Mouse (Mus musculus) naive thymus-derived CD4-positive, alpha-beta T cell, adult 2 months (primary cell): ENCODE results near the gene Itprip.

ENCODE experiments used
- DNase-seq: peaks from one replicate; pipeline ENCODE4 v3.0.0-alpha.2; 2011; ENCODE audit warnings: low read depth

The Itprip gene

DNA sequence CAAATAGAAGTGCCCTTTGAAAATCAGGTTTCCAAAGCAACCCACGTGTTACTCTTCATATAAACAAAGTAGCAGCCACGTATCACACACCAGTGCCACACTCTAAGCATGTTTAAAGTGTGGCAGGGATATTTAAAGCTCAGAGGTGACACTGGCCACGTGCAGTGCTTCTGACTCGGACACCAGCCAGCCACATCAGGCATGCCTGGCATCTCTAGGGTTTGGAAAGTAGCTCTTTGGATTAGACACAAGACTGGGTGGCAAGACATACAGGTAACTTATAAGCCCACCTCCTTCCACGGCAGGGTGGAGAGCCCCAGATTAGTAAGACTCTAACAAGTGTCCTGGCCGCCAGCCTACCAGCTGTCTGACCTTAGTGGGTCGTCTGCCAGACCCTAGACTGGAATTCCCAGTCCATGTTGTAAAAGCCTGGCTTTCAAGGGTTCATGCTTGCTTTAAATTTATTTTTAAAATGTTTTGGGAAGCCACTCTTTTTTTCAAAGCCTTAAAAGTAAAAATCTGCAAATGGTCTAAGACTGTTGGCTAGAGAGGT, 33.8 kb downstream of the Itprip start:
- no peak for DNase-seq

DNA sequence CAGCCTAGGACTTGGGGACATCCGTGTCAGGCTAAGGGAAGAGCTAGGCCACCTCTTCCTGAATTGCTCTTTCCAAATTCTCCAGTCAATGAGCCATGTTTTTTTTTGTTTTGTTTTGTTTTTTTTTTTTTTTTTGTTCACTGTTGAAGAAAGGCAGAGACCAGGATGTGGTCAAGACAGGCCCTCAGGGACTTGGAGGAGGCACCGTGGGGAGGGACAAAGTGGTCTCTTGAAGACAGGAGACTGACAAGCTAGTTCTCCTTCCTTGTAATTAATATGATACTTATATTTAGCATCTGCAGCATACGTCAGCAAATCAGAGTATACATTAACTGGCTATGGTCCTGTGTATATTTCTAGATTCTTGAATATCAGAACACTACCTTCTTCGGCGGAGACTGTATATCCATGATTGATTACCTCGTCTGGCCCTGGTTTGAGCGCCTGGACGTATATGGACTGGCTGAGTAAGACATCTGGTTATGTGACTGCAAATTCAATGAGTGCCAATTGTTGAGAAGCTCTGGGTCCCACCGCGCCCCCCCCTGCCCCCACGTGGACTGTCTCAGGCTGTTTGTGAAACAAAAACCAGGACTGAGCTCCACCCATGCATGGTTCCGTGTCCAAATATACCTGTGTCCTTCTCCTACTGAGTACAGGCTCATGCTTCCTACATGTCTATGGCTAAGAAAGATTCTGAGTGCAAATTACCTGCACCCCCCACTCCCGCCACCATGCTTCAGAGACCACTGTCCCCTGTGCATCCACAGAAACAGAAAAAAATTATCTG, 34.6 kb downstream of the Itprip start:
- DNase-seq = no peak

DNA sequence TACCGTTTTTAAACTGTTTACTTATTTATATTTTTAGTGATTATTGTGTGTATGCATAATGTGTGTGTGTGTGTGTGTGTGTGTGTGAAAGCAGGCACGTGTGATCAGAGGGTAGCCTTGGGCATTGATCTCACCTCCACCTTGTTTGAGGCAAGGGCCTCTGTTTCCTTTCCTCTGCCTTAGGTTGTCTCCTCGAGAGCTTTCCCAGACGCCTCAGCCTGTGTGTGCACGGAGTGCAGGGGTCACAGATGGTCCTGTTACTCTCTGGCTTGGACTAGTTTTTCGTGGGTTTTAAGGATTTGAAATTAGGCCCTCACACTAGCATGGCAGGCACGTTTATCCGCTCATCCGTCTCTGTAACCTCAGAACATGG, 36.2 kb downstream of the Itprip start:
- DNase-seq = no peak

DNA sequence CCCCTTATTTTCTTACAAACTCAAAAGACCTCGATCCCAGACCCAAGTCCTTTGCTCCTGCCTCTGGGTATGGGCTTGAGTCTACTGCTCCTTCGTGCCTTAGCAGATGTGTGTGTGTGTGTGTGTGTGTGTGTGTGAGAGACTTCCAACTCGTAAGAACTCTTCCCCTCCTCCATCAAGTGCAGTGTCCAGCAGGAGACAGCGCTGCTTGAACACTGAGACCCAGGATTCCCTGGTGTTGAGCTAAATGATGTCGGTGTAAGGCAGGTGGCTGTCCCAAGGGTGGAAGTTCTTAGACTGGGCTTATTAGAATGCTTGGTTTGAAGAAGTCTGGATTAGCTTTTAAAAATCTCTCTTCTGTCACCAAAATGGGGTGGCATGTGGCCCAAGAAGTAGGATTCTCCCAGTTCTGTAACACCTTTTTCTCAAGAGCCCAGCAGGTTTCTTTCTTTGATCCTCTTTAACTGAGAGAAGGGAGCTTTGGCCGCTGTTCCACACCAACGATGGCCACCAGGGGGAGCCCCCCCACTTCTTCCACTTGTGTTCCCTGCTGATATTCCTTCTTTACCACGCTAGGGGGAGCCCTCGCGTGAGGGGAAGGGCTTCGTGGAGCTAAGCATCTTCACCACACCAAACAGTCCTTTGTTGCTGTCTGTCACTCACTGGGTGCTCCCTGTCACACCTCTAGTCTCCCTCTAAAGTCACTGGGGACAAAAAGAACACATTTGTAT, 36.8 kb downstream of the Itprip start:
- DNase-seq = peak; percentile 98

DNA sequence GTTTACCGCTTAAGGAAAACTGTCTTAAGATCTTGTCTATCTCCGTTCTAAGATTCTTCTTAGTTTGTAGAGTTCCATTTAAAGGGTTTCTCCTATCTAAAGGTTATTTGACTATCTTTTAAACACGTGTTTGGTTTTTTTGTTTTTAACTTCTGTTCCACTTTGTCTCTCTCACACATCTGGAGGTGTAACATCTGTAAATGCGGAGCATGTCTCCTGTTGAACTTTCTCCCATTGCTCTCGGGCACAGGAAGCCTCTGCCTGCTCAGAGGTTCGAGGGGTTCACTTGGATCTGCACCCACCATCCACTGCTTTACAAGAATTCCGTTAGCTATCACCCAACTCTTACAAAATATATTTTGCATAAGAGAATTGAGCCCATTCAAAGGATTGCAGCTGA, 37.6 kb downstream of the Itprip start:
- DNase-seq = no peak

DNA sequence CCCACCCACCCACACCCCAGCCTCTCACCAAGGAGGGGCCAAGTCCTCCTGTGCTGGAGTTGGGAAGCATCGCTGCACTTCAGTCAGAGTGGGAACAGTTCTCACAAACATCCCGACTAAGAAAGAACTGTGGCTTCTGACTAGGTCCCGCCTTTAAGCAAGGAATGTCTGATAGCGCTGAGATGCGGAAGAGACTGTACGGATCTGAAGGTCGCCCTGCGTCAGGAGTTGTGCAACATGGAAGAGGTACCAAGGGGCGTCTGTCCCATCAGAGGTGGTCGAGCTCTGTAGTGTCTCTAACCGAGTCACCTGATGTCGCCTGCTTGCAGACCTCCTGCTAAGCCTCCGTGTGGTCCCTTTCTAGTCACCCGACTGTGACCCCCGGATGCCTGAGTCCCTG, 42.8 kb downstream of the Itprip start:
- DNase-seq = no peak

DNA sequence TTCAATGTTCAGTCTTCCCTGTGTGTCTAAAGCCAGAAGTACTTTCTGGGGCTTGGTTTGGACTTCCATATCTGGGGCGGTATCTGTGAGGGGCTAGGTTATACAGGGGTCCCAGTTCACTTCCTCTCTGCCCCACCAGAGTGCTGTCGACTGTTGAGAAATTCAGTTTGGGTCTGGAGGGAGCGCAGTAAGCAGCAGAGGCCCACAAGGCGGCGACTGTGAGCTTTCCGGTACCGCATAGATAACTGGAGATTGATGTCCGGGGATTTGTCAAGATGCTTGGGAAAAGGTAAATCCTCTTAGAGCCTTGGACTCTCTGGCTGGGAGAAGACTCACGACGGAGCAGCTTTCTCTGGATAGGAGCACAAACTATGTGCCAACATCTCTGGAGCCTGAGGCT, 47.6 kb downstream of the Itprip start:
- no peak for DNase-seq

DNA sequence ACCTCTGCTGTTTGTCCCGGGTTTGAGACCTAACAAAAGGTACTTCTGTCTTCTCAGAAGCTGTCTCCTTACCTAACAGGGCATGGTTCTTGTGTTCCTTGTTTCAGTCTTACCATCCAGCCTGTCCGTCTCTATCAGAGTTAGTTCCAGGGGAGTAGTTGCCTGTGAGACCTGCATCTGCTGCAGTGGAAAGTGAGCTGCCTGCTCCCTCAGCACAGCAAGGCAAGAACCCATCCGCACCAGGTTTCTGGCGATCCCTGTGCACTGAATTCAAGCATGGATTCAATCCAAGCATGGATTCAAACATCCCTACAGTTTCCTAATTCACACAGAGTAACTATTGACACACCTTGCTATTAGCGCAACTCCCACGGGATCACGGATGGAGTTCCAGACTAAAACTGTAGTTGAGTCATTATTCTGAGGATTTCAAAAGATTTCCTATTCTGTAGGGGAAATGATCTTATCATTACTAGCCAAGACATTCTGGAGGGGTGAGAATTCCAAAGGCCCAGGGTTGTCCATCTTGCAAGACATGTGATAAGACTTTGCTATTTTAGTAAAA, 48.9 kb downstream of the Itprip start:
- DNase-seq = no peak

DNA sequence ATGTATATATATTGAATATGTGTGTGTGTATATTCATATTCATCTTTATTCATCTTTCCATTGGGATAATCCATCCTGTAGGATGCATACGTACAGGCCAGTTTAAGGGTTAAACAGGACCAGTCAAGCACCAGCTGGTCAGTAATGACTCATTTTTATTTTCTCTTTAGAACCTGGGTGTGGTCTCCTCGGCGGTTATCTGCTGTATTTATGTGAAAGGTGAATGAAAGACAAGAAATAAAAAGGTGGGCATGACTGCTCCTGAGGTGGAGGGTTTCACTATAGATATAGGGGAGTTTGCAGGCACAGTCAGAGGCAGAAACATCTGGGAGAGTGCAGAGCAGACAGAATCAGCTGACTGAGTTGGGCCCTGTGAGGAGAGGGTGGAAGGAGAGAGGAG, 49.6 kb downstream of the Itprip start:
- no peak for DNase-seq

DNA sequence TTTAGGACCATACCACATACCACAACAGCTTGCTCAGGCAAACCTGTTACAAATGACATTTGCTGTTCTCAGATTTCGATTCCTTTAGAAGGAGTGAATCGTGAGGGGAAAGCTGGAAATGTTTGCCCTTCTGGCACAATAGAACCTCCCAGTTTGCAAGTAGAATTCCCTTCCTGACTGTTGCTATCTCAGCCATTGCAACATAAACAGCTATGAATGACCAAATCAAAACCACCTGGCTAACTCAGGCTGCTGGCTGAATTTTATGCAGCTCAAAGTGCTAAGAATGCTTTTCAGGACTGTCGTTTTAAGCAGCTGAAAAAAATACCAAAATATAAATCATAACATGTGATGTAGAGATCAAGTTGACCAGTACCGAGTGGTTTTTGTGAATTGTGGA, 50.1 kb downstream of the Itprip start:
- no peak for DNase-seq

DNA sequence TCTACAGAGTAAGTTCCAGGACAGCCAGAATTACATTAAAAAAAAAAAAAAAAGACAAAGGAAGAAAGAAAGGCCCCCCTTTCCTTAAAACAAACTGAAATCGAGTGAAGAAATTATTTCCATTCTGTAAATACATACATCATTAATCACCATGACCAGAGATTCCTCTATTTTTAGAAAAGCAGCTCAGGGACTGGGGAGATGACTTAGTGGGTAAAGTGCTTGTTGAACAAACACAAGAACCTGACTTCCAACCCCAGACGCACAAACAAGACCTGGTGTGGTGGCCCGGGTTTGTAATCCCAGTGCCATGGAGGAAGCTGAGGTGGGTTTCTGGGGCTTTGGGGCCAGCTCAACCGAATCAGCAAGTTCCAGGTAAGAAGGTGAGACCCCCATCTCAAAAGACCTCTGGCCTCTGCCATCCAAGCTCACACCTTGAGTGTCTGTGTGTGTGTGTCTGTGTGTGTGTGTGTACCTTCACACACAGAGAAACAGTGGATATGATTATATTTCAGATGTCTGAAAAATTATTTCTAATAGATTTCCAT, 51.4 kb downstream of the Itprip start:
- DNase-seq = no peak

DNA sequence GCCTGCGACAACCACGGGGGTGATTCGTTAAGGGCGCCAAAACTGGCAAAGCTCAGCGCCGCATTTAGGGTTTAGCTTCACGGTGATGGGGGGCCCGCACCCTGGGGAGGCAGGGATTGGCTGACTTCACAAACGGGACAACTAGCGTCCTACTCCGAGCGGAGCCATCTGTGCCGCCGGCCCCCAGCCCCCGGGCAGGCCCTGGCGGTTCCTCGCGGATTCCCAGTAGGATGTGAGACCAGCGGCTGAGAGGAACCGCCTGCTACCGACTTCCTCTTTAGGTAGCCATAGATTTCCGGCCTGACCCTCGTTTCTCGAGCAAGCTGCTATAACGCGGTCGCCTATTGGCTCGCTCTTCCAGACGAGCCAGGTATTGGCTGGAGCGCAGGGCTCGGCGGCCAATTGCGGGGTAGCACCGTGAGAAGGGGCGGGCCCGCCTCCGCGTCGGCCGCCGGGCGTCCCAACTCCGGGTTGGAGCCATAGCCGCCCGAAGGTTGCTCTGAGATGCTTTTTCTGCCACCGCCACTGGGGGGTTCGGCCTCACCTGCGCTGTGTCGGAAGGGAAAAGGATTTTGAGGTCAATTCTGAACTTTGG, 53.6 kb downstream of the Itprip start, which contains the start of gene Gsto2:
Gene Gsto2 (plus strand): TSS at position 182 of the 595 bp plus-strand sequence.
- DNase-seq = peak; percentile 96

DNA sequence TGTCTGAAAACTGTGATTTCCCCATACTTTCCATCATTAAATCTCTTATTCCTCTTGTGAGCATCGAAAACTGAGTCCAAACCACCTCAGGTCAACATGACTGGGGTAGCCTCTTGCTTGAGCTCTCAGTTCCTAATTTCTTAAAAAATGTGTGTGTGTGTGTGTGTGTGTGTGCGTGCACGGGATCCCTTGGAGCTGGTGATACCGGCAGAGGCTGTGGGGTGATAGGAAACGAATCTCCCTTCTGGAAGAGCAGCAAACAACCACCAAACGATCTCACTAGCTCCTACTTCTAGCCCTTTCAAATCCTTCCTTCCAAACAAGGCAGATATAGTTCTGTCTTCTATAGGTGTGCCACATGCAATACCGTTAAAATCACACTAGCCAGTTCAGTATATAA, 54.4 kb downstream of the Itprip start:
- DNase-seq = no peak

DNA sequence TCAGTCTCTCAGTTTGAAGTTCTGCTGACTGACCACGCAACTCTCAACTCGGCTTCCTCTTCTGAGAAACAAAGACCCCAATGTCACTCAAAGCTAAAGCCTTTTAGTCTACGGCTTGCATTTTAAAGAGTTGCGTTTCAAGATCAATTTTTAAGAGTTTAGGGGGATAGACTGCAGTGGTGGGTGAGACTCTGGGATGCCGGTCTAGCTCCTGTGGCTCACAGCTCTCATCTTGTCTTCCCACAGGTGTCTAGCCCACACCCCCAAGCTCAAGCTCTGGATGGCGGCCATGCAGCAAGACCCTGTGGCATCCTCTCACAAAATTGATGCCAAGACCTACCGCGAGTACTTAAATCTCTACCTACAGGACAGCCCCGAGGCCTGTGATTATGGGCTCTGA, 55.0 kb downstream of the Itprip start:
- no peak for DNase-seq

DNA sequence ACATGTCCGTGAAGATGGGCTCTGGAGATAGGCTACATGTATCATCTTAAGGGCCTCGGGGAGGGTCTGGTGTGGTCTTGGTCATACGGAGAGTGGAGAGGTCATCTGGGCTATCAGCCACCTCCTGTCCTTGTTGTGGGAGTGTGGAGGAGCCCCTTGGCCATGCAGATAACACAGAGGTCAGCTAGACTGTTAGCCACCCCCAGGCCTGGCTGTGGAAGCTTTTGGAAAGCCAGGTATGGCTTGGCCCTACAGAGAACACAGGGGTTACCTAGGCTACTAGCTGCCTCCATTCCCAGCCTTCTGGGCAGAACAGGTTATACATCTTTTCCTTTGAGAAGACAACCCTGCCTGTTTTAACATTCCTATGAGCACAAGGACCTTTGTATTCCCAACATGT, 56.5 kb downstream of the Itprip start:
- DNase-seq = no peak

DNA sequence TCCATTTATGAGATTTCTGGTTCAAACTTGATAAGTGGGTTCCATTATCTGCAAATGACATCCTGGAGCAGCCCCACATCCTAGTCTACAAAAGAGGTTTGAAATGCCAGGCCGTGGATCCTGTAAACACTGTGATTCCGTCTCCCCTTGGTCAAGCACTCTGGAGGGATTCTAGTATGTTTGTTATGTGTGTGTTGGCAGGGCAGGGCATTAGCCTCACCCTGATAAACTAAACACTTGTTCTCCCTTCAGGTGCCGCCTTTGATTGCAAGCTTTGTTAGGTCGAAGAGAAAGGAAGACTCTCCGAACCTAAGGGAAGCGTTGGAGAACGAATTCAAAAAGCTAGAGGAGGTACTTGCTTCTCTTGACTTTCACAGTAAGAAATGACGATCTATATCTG, 59.9 kb downstream of the Itprip start:
- no peak for DNase-seq

DNA sequence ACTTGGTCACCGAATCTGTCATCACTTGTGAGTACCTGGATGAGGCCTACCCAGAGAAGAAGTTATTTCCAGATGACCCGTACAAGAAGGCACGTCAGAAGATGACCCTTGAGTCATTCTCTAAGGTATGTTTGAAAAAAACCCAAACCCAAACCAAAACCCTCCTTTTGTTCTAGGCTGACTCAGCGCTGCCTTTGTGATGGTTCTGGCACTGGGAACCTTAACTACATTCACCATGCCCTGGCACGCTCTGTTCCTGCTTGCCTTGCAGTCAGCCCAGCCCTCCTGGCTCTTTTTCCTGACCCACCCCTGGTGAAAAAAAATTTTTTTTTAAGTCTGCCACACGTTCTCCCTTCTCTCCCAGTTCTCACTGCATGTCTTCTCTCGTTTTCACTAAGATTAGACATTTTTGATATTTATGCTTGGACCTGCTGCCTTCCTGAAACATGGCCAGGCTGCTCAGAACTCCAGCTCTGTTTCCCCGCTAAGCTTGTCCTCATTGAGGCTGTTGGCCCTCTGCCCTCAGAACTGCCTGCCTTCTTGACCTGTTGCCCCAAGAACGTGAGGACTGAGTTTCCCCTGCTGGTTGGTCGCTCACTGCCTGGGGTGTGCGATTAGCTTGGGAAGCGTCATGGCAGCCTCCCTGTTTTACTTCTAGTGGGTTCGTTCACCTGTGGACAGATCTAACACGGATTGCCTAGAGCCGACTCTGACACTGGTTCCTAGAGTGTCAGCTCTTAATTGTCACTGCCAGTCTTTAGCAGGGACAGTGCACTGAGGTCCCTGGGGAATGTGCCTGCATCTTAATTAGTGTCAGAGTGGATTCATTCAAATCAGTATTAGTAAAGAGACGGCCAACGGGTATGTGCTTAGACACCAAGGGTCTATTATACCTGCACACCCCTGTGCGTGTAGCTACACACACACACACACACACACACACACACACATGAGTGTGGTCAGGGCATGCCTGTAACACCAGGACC, 60.8 kb downstream of the Itprip start:
- DNase-seq = no peak

DNA sequence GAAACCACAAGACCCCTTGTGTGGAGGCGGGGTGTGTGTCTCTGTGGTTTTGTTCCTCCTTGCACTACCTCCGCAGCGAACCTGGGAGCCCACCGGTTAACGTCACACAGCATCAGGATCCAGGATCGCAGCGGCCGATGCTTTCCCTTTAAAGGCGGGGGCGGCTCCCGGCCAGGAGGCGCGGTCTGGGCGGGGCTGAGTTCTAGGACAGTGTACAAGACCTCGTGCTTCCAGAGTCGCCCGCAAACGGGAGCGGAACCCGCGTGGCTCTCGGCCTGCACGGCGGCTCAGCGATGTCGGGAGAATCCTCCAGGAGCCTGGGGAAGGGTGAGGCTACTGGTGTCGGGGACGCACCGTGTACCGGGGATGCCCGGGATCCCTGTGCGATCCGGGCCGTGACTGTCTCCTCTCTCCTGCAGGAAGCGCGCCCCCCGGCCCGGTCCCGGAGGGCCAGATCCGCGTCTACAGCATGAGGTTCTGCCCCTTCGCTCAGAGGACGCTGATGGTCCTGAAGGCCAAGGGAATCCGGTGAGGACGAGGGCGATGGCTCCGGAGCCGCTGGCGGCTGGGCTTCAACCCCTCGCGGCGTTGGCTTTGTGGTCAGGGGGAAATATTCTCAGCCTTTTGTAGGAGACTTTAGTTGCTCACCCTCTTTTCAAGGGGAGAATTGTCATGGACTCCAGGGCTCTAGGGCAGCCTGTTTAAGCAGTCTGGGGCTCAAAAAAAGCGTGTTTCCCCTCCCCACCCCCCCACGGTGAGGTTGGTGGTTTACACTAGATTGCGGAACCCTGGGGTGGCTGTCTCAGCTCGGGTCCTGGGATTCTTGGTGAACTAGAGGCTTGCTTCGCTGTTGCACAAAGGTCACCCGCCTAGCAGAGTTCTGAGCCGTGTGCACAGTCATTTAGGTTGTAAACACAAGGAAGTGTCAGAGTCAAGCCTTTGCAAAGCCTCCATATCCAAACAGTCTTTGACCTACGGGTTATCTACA, 64.0 kb downstream of the Itprip start, which contains the start of gene Gsto1:
Gene Gsto1 (plus strand): TSS at position 175 of the 988 bp plus-strand sequence.
- peak; percentile 61 for DNase-seq

DNA sequence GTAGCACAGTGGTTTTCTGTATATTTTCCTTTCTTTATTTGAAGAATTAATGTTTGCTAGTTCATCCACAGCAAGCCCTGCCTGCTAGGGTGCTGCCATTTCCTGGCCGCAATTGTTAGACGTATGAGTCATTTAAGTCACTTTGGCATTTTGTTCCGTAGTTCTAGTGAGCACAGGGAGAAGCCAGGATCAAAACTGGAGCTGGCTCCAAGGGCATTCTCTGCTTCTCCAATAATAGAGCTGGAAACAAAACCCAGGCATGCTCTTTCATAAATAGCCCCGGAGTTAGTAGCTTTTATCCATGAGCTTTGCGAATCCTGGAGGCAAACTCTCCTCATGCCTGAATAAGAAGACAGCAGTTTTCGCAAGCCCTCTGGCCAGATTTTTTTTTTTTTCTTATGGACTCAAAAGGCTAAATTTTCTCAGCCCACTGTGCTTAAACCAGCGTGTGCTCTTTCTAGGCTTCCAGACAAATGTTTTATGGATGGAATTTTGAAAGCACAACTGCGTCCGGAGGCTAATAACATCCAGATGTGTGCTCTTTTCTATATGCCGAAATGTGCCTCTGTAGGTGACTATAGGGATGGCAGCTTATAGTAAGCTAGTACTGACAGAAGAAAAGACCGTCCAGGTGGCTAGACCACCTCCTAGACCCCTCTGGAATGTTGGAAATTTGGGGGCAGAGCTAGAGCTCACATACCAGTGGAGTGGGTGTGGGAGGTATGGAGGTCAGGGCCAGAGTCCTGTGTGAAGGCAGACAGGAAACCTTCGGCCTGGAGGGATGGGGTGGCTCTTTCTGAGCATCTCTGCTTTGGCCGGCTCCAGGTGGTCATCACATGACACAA, 64.9 kb downstream of the Itprip start:
- no peak for DNase-seq
